Mouse (Mus musculus): ENCODE measurements around the gene Gm20532. TPM values are rescaled to one million over a fixed set of nuclear protein-coding genes. Genes with fewer than 3 reads are reported as not detected.
A peak's percentile ranks its signal among the peaks of the same experiment; 100 is the strongest.

Gene Gm20532
- polyA plus RNA-seq, 1 experiment: not detected

DNA sequence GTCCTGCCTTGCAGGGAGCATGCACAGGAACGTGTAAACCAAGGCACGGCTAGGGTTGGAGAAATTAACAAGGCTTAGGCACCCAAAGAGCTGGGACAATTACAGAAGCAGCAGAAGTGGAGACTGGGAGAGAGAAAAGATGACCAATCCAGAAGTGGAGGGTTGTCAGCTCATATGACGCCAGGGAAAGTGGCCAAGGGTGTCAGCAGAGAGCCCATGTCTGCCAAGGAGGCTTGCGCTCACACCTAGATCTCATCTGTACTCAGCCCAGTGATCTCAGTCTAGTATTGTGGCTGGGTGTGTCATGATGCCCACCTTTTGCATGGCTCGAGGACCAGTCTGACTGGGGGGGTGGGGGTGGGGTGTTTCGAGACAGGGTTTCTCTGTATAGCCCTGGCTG, 726 bp upstream of the Gm20532 start:
- Histone ChIP-seq H3K4me3 (replicated peaks; ENCODE audit: control insufficient read depth, low read depth, low read length) (no peak overlapping the region), H3K27ac (ENCODE audit: control insufficient read depth, insufficient read depth, low read depth, low read length, poor library complexity) (no peak overlapping the region), H3K4me1 (ENCODE audit: control insufficient read depth, insufficient read depth, low read length) (0 out of 2 replicates have a peak, but pooled peaks cover 2% of the 10 kb centered on the region)
- 36% methylated on average over 6 of the region's 6 CpGs for WGBS
- no peak for TF ChIP-seq POLR2A (IDR thresholded peaks at IDR 0.05; ENCODE audit: borderline replicate concordance, control insufficient read depth, low read depth, low read length)
- TF ChIP-seq CTCF (IDR thresholded peaks at IDR 0.05; ENCODE audit: control insufficient read depth, insufficient read depth, low read length): no peak

DNA sequence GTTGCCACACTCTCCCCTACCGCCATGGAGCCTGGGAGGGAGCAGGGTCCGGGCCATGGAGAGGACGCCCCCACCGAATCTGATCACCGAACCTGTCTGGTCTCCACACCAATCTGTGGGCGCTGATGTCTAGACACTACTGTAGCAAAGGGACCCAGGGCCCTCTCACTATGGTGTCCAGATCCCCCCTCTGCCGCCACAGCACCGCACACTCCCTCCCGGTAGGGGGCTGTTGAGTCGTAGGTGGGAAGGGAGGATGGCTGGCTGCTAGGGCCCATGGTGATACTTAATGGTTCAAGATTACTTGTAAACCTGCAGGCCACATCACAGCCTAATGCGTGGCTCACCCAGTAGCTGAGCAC, 586 bp downstream of the Gm20532 start:
- peak overlapping the region; percentile 49 for H3K4me3 ChIP-seq (replicated peaks; ENCODE audit: control insufficient read depth, low read depth, low read length)
- 0 out of 2 replicates have a peak, but pooled peaks cover 2% of the 10 kb centered on the region for H3K4me1 ChIP-seq (ENCODE audit: control insufficient read depth, insufficient read depth, low read length)
- TF ChIP-seq CTCF (IDR thresholded peaks at IDR 0.05; ENCODE audit: control insufficient read depth, insufficient read depth, low read length) (0 out of 2 replicates have a peak, but pooled peaks have one; percentile 8), POLR2A (IDR thresholded peaks at IDR 0.05; ENCODE audit: borderline replicate concordance, control insufficient read depth, low read depth, low read length) (no peak)
- 3% methylated on average over 11 of the region's 11 CpGs for WGBS
- H3K27ac ChIP-seq (ENCODE audit: control insufficient read depth, insufficient read depth, low read depth, low read length, poor library complexity): peak overlapping the region; percentile 26; the same call in 1 of the 2 replicates

DNA sequence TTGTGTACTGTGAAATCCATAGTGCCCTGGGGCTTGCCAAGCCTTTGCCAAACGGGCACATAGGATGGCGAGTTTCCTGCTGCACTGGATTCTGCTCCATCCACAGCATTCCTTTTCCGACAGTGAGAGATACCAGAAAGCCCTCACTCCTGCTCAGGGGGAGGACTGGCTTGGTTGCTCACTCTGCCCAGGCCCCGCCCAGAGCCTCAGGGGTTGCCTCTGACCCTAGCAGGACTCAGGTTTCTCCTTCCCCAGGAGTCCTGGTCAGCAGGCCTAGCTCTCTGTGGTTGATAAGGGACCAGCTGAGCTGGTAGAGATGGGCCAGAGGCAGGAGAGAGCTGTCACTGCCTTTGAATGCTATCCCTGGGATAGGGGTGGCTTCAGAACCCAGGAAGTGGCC, 2.1 kb downstream of the Gm20532 start:
- TF ChIP-seq CTCF (IDR thresholded peaks at IDR 0.05; ENCODE audit: control insufficient read depth, insufficient read depth, low read length) (no peak), POLR2A (IDR thresholded peaks at IDR 0.05; ENCODE audit: borderline replicate concordance, control insufficient read depth, low read depth, low read length) (no peak)
- H3K27ac ChIP-seq (ENCODE audit: control insufficient read depth, insufficient read depth, low read depth, low read length, poor library complexity): no peak overlapping the region
- 0 out of 2 replicates have a peak, but pooled peaks cover 2% of the 10 kb centered on the region for H3K4me1 ChIP-seq (ENCODE audit: control insufficient read depth, insufficient read depth, low read length)
- H3K4me3 ChIP-seq (replicated peaks; ENCODE audit: control insufficient read depth, low read depth, low read length): no peak overlapping the region
- WGBS: 80% methylated on average over 4 of the region's 4 CpGs

DNA sequence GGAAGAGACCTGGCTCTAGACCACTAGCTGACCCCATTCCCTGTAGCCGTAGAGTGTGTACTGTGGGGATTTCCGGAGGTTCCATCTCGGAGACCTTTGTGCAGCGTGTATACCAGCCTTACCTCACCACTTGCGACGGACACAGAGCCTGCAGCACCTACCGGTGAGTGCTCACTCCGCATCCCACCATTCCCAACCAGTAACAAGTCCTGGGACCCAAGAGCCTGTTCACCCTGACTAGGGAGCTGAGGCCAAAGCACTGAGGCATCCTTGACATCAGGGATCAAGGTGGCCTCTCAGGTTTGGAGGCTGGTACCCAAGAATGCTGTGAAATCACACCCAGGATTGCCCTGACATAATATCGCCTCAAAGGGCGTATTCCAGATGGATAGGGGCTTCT, 2.8 kb downstream of the Gm20532 start:
- 0 out of 2 replicates have a peak, but pooled peaks cover 2% of the 10 kb centered on the region for H3K4me1 ChIP-seq (ENCODE audit: control insufficient read depth, insufficient read depth, low read length)
- H3K27ac ChIP-seq (ENCODE audit: control insufficient read depth, insufficient read depth, low read depth, low read length, poor library complexity): no peak overlapping the region
- no peak overlapping the region for H3K4me3 ChIP-seq (replicated peaks; ENCODE audit: control insufficient read depth, low read depth, low read length)
- WGBS: 86% methylated on average over 10 of the region's 10 CpGs
- TF ChIP-seq POLR2A (IDR thresholded peaks at IDR 0.05; ENCODE audit: borderline replicate concordance, control insufficient read depth, low read depth, low read length): no peak
- TF ChIP-seq CTCF (IDR thresholded peaks at IDR 0.05; ENCODE audit: control insufficient read depth, insufficient read depth, low read length): no peak

DNA sequence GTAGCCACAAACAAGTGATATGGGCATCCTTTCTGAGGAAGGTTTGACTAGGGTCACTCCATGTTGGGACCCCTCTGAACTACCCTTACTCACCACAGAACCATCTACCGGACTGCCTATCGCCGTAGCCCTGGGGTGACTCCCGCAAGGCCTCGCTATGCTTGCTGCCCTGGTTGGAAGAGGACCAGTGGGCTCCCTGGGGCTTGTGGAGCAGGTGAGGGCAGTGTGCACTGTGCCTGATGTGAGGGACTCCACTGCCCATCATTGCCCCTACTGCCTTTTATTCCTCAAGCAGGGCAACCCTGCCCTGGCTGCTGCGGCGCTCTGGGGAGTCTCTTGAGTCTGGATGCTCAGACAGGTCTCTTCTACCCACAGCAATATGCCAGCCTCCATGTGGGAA, 3.8 kb downstream of the Gm20532 start:
- WGBS: 90% methylated on average over 7 of the region's 7 CpGs
- H3K4me3 ChIP-seq (replicated peaks; ENCODE audit: control insufficient read depth, low read depth, low read length): no peak overlapping the region
- peaks cover 2% of the 10 kb centered on the region; the same call in 1 of the 2 replicates for H3K4me1 ChIP-seq (ENCODE audit: control insufficient read depth, insufficient read depth, low read length)
- TF ChIP-seq CTCF (IDR thresholded peaks at IDR 0.05; ENCODE audit: control insufficient read depth, insufficient read depth, low read length) (no peak), POLR2A (IDR thresholded peaks at IDR 0.05; ENCODE audit: borderline replicate concordance, control insufficient read depth, low read depth, low read length) (no peak)
- no peak overlapping the region for H3K27ac ChIP-seq (ENCODE audit: control insufficient read depth, insufficient read depth, low read depth, low read length, poor library complexity)

DNA sequence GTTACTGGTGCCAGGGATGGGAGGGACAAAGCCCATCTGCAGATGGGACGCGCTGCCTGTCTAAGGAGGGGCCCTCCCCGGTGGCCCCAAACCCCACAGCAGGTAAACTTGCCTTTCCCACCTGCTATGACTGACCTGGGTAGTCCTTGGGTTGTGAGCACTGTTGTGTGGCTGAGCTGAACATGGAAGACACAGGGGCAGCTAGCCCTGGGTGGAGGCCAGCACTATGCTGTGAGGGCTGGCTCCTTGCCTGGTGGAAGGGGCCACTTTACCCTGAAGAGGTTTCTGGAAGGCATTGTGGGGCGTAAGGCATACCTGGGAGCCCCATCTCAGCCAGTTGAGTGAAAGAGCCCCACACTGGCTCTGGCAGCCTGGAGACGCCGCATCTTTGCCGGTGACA, 4.5 kb downstream of the Gm20532 start:
- H3K4me3 ChIP-seq (replicated peaks; ENCODE audit: control insufficient read depth, low read depth, low read length): no peak overlapping the region
- TF ChIP-seq POLR2A (IDR thresholded peaks at IDR 0.05; ENCODE audit: borderline replicate concordance, control insufficient read depth, low read depth, low read length) (no peak), CTCF (IDR thresholded peaks at IDR 0.05; ENCODE audit: control insufficient read depth, insufficient read depth, low read length) (no peak)
- peaks cover 3% of the 10 kb centered on the region; the same call in 1 of the 2 replicates for H3K4me1 ChIP-seq (ENCODE audit: control insufficient read depth, insufficient read depth, low read length)
- no peak overlapping the region for H3K27ac ChIP-seq (ENCODE audit: control insufficient read depth, insufficient read depth, low read depth, low read length, poor library complexity)
- WGBS: 90% methylated on average over 7 of the region's 7 CpGs

DNA sequence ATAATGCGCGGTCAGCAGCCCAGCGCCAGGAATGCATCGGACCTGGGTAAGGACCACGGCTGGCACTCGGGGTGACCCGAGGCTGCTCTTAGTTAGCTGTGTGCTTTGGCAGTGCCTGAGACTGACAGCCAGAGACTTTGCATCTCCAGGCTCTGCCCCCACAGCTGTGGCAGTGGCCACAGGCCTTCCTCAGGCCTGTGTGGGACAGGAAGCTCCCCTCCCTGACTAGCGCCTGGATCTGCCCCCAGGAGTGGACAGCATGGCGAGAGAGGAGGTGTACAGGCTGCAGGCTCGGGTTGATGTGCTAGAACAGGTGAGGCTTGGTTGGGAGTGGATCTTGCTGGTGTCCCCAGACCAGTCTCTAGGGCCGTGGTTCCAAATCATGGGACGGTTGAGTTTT, 5.0 kb downstream of the Gm20532 start:
- TF ChIP-seq POLR2A (IDR thresholded peaks at IDR 0.05; ENCODE audit: borderline replicate concordance, control insufficient read depth, low read depth, low read length): no peak
- TF ChIP-seq CTCF (IDR thresholded peaks at IDR 0.05; ENCODE audit: control insufficient read depth, insufficient read depth, low read length): no peak
- H3K27ac ChIP-seq (ENCODE audit: control insufficient read depth, insufficient read depth, low read depth, low read length, poor library complexity): no peak overlapping the region
- WGBS: 82% methylated on average over 12 of the region's 12 CpGs
- H3K4me3 ChIP-seq (replicated peaks; ENCODE audit: control insufficient read depth, low read depth, low read length): no peak overlapping the region
- peaks cover 3% of the 10 kb centered on the region; the same call in 1 of the 2 replicates for H3K4me1 ChIP-seq (ENCODE audit: control insufficient read depth, insufficient read depth, low read length)

DNA sequence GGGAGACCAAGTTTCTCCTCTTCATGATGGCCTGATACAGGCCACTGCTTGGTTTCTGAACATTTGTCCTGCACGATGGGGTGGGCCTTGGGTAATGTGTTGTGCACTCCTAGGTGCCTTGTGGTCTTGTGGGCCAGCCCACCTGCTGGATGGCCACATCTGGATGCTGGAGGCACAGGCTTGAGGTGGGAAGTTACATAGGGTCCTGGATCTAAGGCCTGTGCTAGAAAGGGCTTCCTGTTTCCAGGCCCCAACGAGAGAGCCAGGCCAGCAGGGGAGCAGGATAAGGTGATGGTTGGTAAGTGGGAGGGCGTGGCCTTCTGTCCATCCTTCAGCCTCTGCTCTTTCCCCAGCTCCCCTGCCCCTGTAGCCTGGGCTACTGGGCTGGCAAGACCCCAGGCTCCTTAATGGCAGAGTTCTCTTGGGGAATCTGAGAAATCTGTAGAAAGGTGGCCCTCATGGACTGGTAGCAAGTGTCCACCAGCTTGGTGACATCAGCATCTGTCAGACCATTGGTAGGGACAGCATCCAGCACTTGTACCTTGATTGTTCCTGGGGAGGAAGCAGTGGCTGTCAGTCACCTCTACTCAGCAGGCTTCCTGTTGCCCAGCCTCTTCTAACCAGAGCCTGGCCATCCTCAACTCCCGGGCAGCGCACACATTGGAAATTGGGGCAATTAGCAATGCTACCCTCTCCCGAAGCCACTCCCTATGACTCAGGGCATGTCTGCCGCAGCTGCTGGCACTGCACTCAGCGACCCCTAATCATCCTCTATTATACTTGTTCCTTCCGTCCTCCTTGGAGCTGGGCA, 7.0 kb downstream of the Gm20532 start:
- H3K4me3 ChIP-seq (replicated peaks; ENCODE audit: control insufficient read depth, low read depth, low read length): no peak overlapping the region
- no peak overlapping the region for H3K27ac ChIP-seq (ENCODE audit: control insufficient read depth, insufficient read depth, low read depth, low read length, poor library complexity)
- WGBS: 67% methylated on average over 9 of the region's 9 CpGs
- H3K4me1 ChIP-seq (ENCODE audit: control insufficient read depth, insufficient read depth, low read length): peaks cover 4% of the 10 kb centered on the region; the same call in 1 of the 2 replicates
- no peak for TF ChIP-seq POLR2A (IDR thresholded peaks at IDR 0.05; ENCODE audit: borderline replicate concordance, control insufficient read depth, low read depth, low read length)
- TF ChIP-seq CTCF (IDR thresholded peaks at IDR 0.05; ENCODE audit: control insufficient read depth, insufficient read depth, low read length): no peak
